Mouse (Mus musculus) gastrocnemius, postnatal 4 days (tissue): ENCODE measurements around the gene Tac2. TPM values are rescaled to one million over a fixed set of nuclear protein-coding genes. Genes with fewer than 3 reads are reported as not detected.

Source experiments
- DNase-seq, 2 experiments: peaks; one replicate each; pipeline ENCODE4 v3.0.0; 2021 to 2022; ENCODE audit warnings: low spot score in 2 of 2, mixed read lengths in 2 of 2
- total RNA-seq, 2 experiments: library from RNA; stranded (reverse); gene quantifications; 2 replicates each; pipeline ENCODE4 v1.2.3; 2021

Tac2 gene
- total RNA-seq, 2 experiments from 2014 or later, result 0.44 TPM; not detected in 1

- DNase-seq, result peak in 1 of 2 experiments; percentile 20
Measured at GRCm38 (mm10) chr10:127721671-127722418, 2.4 kb upstream of the Tac2 start.

- DNase-seq, result no peak
Measured at GRCm38 (mm10) chr10:127725136-127725535, 858 bp downstream of the Tac2 start.

GRCm38 (mm10) chr10:127728437-127728836 lies 4.2 kb downstream of the Tac2 start:
- DNase-seq, result no peak

GRCm38 (mm10) chr10:127730285-127730932 lies 6.1 kb downstream of the Tac2 start:
- DNase-seq, result no peak

- no peak for DNase-seq
Measured at GRCm38 (mm10) chr10:127730933-127731310, 6.6 kb downstream of the Tac2 start.

GRCm38 (mm10) chr10:127731397-127731796 lies 7.1 kb downstream of the Tac2 start:
- DNase-seq, result no peak

GRCm38 (mm10) chr10:127734434-127734833 lies 10.2 kb downstream of the Tac2 start:
- no peak for DNase-seq

- no peak for DNase-seq
Measured at GRCm38 (mm10) chr10:127736266-127736665, 12.0 kb downstream of the Tac2 start.

- DNase-seq, result no peak
Measured at GRCm38 (mm10) chr10:127736916-127737315, 12.6 kb downstream of the Tac2 start.

GRCm38 (mm10) chr10:127737552-127737951 lies 13.3 kb downstream of the Tac2 start:
- no peak for DNase-seq

GRCm38 (mm10) chr10:127738151-127738882 lies 14.0 kb downstream of the Tac2 start:
- no peak for DNase-seq

- DNase-seq, result peak; percentile 80 to 82
Measured at GRCm38 (mm10) chr10:127739083-127739660, 14.9 kb downstream of the Tac2 start, which contains the start of gene Zbtb39. Zbtb39 (plus strand) TSS chr10:127739538.

- DNase-seq, result peak; percentile 31 to 38
Measured at GRCm38 (mm10) chr10:127739661-127740161, 15.4 kb downstream of the Tac2 start.

- DNase-seq, result peak in 1 of 2 experiments; percentile 49
Measured at GRCm38 (mm10) chr10:127744661-127745060, 20.4 kb downstream of the Tac2 start.

GRCm38 (mm10) chr10:127745886-127746285 lies 21.6 kb downstream of the Tac2 start:
- no peak for DNase-seq

- DNase-seq, result no peak
Measured at GRCm38 (mm10) chr10:127747254-127747653, 23.0 kb downstream of the Tac2 start.

GRCm38 (mm10) chr10:127748847-127749612 lies 24.8 kb downstream of the Tac2 start:
- peak in 1 of 2 experiments; percentile 8 for DNase-seq

GRCm38 (mm10) chr10:127750136-127750777 lies 26.0 kb downstream of the Tac2 start:
- peak in 1 of 2 experiments; percentile 9 for DNase-seq

- no peak for DNase-seq
Measured at GRCm38 (mm10) chr10:127751548-127751947, 27.3 kb downstream of the Tac2 start, which contains the start of gene Gpr182. Gpr182 (minus strand) TSS chr10:127751732.
